Mouse (Mus musculus): ENCODE results near the gene Iqsec1. TPM values are rescaled to one million over a fixed set of nuclear protein-coding genes. Genes with fewer than 3 reads are reported as not detected.
A peak's percentile ranks its signal among the peaks of the same experiment; 100 is the strongest.

Iqsec1 gene
- total RNA-seq, 4 experiments from 2014 or later, result 164 to 183 (median 169) TPM

- no peak for DNase-seq (ENCODE audit: low spot score)
Measured at GRCm38 (mm10) chr6:90889356-90890285, 98.9 kb downstream of the Iqsec1 start.

GRCm38 (mm10) chr6:90887024-90887775 lies 101.3 kb downstream of the Iqsec1 start:
- no peak for DNase-seq (ENCODE audit: low spot score)

DNA sequence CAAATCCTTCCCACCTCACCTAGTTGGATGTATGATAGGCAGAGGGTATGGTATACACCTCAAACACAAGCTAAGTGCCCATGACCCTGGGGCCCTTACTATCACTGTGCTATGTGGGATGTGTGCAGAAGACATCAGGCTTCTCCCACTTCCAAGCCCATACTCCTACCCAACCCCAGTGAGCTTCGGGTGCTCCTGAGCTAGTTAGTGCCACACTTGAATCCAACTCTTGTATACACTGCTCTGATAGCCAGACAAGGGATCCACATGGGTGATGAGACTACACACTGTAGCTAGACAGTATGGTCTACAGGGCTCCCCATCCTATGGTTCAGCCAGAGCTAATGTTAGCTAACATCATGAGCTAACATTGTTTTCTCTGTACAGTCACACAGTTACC lies 102.9 kb downstream of the Iqsec1 start:
- DNase-seq (ENCODE audit: low spot score), result no peak

- no peak for DNase-seq (ENCODE audit: low spot score)
Measured at GRCm38 (mm10) chr6:90884631-90885030, 103.9 kb downstream of the Iqsec1 start.

GRCm38 (mm10) chr6:90880975-90881374 lies 107.5 kb downstream of the Iqsec1 start:
- DNase-seq (ENCODE audit: low spot score), result no peak

GRCm38 (mm10) chr6:90880404-90880803 lies 108.1 kb downstream of the Iqsec1 start:
- DNase-seq (ENCODE audit: low spot score), result no peak

- DNase-seq (ENCODE audit: low spot score), result no peak
Measured at GRCm38 (mm10) chr6:90871581-90871980, 116.9 kb downstream of the Iqsec1 start.

DNA sequence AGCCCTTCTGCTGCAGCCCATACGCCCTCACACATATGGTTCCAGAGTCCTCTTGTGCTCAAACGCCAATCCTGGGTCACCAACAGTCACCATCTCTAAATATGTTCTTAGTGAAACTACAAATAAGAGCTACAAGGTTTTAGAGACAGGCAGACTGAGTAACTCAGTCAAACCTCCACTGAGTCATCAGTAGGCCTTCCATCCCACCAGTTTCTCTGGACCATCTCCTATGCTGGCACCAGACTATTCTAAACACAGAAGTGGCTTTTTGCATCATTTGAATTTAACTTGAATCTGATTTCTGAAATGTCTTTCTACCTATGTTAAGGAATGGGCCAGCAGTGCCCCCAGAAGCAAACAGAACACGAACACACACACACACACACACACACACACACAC lies 120.5 kb downstream of the Iqsec1 start:
- DNase-seq (ENCODE audit: low spot score), result no peak

DNA sequence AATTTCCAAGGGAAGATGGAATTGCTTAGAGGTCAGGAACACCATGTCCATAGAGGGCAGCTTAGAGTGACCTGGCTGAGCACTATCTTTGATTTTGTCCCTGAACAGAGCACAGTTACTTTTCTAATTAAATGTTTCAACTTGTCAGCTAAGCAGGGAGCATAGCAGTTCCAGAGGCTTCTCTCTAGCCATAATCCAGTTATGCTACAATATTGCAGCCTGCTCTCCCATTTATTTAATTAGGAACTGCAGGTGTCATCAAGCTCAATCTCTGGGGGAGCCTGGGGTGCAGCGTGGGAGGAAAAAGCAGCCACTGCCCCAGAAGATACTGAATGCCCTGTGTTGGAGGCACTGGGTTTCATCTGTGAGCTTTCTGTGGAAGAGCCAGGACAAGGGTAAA lies 127.1 kb downstream of the Iqsec1 start:
- no peak for DNase-seq (ENCODE audit: low spot score)

DNA sequence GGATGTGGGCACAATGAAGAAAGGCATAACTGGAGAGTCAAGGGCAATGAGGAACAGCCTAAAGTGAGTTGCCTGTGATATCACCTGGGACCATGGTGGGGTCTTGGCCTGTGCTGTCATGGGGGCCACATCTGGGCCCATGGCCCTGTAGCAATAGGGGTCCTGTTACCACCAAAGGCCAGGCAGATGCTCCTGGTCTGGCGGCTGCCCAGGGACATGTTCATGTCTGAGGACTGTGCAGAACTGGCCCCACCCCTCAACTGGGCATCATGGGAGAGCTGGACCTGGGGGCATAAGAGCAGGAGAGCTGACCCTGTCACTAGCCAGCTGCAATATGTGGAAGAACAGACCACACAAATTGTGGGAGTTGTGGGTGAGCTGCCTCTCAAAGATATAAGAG lies 130.6 kb downstream of the Iqsec1 start:
- no peak for DNase-seq (ENCODE audit: low spot score)

GRCm38 (mm10) chr6:90852360-90852759 lies 136.1 kb downstream of the Iqsec1 start:
- no peak for DNase-seq (ENCODE audit: low spot score)

DNA sequence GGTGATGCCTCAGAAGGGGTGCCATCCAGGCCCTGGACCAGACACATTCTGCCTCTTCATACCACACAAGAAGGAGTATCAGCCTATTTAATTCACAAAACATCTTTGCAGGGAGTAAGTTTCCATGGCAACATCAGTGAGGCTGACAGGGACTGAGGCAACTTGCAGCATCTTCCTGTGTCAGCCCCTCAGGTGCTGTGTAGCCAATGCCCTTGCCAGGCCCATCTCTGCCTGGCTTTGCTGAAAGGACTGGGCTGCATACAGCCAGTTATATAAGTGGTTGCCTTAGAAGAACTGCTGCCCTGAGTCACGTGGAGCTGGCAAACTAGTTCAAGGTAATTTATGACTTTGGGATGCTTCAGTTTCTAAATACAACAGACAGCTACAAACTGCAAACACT lies 140.4 kb downstream of the Iqsec1 start:
- no peak for DNase-seq (ENCODE audit: low spot score)

DNA sequence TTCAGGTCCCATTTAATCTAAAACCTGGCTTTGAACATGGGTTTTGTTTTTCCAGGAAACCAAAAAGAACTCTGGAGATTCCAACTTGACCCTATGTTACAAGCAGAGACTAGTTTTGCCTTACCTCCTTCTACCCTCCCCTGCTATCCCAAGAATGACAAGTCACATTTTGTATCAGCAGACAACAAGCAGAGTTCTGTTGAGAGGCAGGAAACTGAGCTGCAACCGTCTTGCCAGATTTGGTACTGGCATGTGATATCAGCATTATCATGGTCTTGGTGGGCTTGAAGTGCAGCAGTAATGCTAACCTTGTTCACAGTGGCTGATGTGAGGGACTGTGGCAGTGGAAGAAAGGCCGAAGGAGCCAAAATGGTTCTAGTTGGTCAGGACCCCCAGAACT lies 141.0 kb downstream of the Iqsec1 start:
- DNase-seq (ENCODE audit: low spot score), result no peak

- DNase-seq (ENCODE audit: low spot score), result no peak
Measured at GRCm38 (mm10) chr6:90839972-90840371, 148.5 kb downstream of the Iqsec1 start.

DNA sequence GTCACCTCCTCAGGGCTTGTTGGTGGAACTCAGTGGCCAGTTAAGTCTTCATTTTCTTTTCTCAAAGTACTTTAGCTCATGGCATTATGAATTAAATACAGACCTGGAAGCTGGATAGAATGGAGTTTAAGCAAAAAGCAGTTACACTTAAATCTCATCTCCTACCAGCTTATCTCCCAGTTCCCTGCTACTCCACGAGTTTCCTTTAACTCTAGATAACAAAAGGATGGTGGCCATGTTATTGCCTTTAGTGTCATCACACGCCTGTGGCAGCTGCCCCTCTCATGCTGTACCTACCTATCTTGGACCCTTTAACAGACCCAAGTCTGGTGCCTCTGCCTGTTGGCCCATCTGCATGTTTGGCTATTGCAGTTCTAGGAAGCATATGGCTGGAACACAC lies 151.7 kb downstream of the Iqsec1 start:
- no peak for DNase-seq (ENCODE audit: low spot score)

- no peak for DNase-seq (ENCODE audit: low spot score)
Measured at GRCm38 (mm10) chr6:90829536-90829935, 158.9 kb downstream of the Iqsec1 start.

DNA sequence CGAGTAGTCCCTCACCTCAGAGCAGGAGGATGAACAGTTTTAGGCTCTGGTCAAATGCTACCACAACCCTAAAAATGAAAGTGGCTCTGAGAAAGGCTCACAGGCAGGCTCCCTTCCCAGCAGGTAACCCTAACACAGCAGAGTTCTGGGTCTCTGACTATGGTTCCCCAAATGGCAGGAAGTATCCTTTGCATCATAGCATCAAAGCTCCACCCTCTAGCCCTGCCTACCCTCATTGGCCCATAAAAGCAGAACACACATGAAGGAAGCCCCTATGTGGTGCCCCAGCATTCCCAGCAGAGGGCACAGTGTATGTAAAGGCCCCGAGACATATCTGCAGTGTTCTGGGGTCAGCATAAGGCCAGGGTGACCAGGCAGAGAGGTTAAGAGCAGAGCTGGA lies 163.4 kb downstream of the Iqsec1 start:
- DNase-seq (ENCODE audit: low spot score), result no peak

DNA sequence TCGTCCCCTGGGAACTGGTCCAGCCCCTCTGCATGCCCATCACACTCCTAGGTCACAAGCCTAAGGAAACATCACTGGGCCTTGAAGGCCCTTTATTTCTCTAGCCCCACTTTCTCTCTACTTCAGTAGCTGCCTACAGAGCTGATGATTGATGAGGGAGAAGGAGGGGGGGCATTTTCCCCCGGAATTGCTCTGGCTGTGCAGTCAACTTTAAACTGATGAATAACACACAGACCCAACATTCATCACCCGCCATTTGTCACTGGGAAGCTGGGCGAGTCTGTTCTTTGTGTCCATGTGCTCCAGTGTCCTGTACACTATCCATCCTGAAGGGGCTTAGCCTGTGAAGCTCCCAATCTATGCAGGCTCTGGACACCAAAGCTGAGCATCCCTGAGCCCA lies 165.2 kb downstream of the Iqsec1 start:
- no peak for DNase-seq (ENCODE audit: low spot score)

GRCm38 (mm10) chr6:90821916-90822602 lies 166.4 kb downstream of the Iqsec1 start:
- DNase-seq (ENCODE audit: low spot score), result no peak

- no peak for DNase-seq (ENCODE audit: low spot score)
Measured at GRCm38 (mm10) chr6:90819880-90820279, 168.6 kb downstream of the Iqsec1 start.

DNA sequence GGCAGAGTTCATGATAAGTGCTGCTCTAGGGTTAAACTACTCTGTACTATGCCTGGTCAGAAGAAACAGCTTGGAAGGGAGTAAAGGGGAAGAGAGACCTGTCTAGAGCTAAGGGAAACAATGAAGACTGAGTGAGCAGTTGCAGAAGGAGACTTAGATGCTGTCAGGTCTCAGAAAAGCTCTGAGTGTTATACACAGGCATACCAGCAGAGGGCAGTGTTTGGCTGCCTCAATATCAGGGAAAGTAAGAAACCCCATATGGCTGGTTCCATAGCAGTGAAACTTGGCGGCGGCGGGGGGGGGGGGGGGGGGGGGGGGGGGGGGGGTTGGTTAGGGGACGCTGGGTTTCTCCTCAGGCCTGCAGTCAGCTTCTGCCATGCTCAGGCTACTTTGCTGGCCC lies 169.5 kb downstream of the Iqsec1 start:
- DNase-seq (ENCODE audit: low spot score), result peak; percentile 51

- DNase-seq (ENCODE audit: low spot score), result no peak
Measured at GRCm38 (mm10) chr6:90816551-90816950, 171.9 kb downstream of the Iqsec1 start.

All from heart, adult 8-10 months (tissue).